Mouse (Mus musculus) liver, adult 2 months (tissue): ENCODE measurements around the gene Lmntd1.

Experiments used
- CTCF ChIP-seq: fragments of 200-500 bp; IDR thresholded peaks from 2 replicates; pipeline ENCODE4 v1.5.1; 2011; ENCODE audit warnings: low read depth, low read length, control low read depth
- POLR2A ChIP-seq: fragments of 200-500 bp; IDR thresholded peaks from 2 replicates; pipeline ENCODE4 v1.6.1; 2011; ENCODE audit warnings: low read length, control low read depth; ENCODE audit not compliant: insufficient read depth; ENCODE audit errors: extremely low read depth

GRCm38 (mm10) chr6:145485986-145486605, 128.0 kb downstream of the Lmntd1 start:
- TF ChIP-seq CTCF = no peak
- no peak for TF ChIP-seq POLR2A
